Mouse (Mus musculus) embryonic facial prominence, embryonic 11.5 days (tissue): ENCODE data around the gene Zcchc14. TPM values are rescaled to one million over a fixed set of nuclear protein-coding genes. Genes with fewer than 3 reads are reported as not detected.
A peak's percentile ranks its signal among the peaks of the same experiment; 100 is the strongest.
"Not testable (repeated sequence)": the region's sequence is repeated elsewhere in the genome, so short reads cannot be mapped to it uniquely, and the experiment has no call there.

ENCODE experiments used
- ATAC-seq: fragments of 200-750 bp; cut with Nextera tagmentation; replicated peaks from 2 replicates; pipeline ENCODE4 v1.8.0; 2017; ENCODE audit warnings: low read depth; ENCODE audit not compliant: insufficient number of reproducible peaks, low FRiP score, low TSS enrichment
- DNase-seq: peaks from one replicate; pipeline ENCODE4 v3.0.0-alpha.2; 2015; ENCODE audit warnings: low spot score
- H3K27ac ChIP-seq: fragments of 300-500 bp; sonication (generic); replicated peaks from 2 replicates; pipeline ENCODE4 v1.5.1; 2014; ENCODE audit warnings: mild to moderate bottlenecking, low read depth, low read length, control low read depth
- H3K27me3 ChIP-seq: fragments of 300-500 bp; sonication (generic); 2 replicates; pipeline ENCODE4 v1.6.1; 2014; ENCODE audit warnings: mild to moderate bottlenecking, low read length, moderate library complexity, mixed read lengths; ENCODE audit not compliant: control insufficient read depth, insufficient read depth
- H3K36me3 ChIP-seq: fragments of 300-500 bp; sonication (generic); replicated peaks from 2 replicates; pipeline ENCODE4 v1.6.1; 2014; ENCODE audit warnings: low read depth, mild to moderate bottlenecking, low read length, moderate library complexity, mixed read lengths; ENCODE audit not compliant: control insufficient read depth, insufficient read depth
- H3K4me1 ChIP-seq: fragments of 300-500 bp; sonication (generic); 2 replicates; pipeline ENCODE4 v1.6.1; 2014; ENCODE audit warnings: low read length, mixed read lengths; ENCODE audit not compliant: control insufficient read depth, insufficient read depth
- H3K4me2 ChIP-seq: fragments of 300-500 bp; sonication (generic); 2 replicates; pipeline ENCODE4 v1.6.1; 2014; ENCODE audit warnings: low read depth, mild to moderate bottlenecking, control low read depth, low read length, moderate library complexity
- H3K4me3 ChIP-seq: fragments of 300-500 bp; sonication (generic); 2 replicates; pipeline ENCODE4 v1.5.1; 2014; ENCODE audit warnings: low read depth, low read length, control low read depth
- H3K9ac ChIP-seq: fragments of 300-500 bp; sonication (generic); replicated peaks from 2 replicates; pipeline ENCODE4 v1.6.1; 2014; ENCODE audit warnings: mild to moderate bottlenecking, control low read depth, low read length
- H3K9me3 ChIP-seq: fragments of 300-500 bp; sonication (generic); replicated peaks from 2 replicates; pipeline ENCODE4 v1.6.1; 2016; ENCODE audit warnings: mild to moderate bottlenecking, low read length, inconsistent platforms, mixed read lengths; ENCODE audit not compliant: control insufficient read depth
- WGBS: fragments of 180-500 bp; shearing (Covaris S2); extraction: QIAGEN DNeasy Blood & Tissue Kit; methylation state at CpG from one replicate; pipeline ENCODE4 v1.1.7; 2014; 5-methylcytosine and 5-hydroxymethylcytosine counted together
- polyA plus RNA-seq: library from polyadenylated mRNA; unstranded; fragments of >200 nt; fragmentation: Nextera tagmentation; extraction: Ambion mirVana; gene quantifications from 2 replicates; pipeline ENCODE4 v1.2.1, GENCODE M21; 2014

Zcchc14 gene
- polyA plus RNA-seq, 1 experiment from 2014 or later, result 17.4 TPM

- no peak for ATAC-seq
- Histone ChIP-seq H3K4me2 (no peak overlapping the region), H3K4me1 (no peaks in the 10 kb centered on the region), H3K36me3 (no peaks in the 10 kb centered on the region), H3K27ac (no peak overlapping the region), H3K4me3 (no peak overlapping the region), H3K9me3 (no peaks in the 10 kb centered on the region), H3K27me3 (no peaks in the 10 kb centered on the region), H3K9ac (no peak overlapping the region)
- DNase-seq, result no peak
- 64% methylated on average over 5 of the region's 5 CpGs for WGBS
Measured at GRCm38 (mm10) chr8:121674524-121674923, 21.8 kb upstream of the Zcchc14 start.

- no peaks in the 10 kb centered on the region for H3K9me3 ChIP-seq
- no peak overlapping the region for H3K4me3 ChIP-seq
- 70% methylated on average over 5 of the region's 5 CpGs for WGBS
- DNase-seq (peak; percentile 55), ATAC-seq (no peak)
- no peak overlapping the region for H3K9ac ChIP-seq
- H3K4me1 ChIP-seq, result no peaks in the 10 kb centered on the region; the same call in 1 of the 2 replicates
- no peak overlapping the region for H3K4me2 ChIP-seq
- H3K36me3 ChIP-seq, result no peaks in the 10 kb centered on the region
- no peak overlapping the region for H3K27ac ChIP-seq
- no peaks in the 10 kb centered on the region for H3K27me3 ChIP-seq
Measured at GRCm38 (mm10) chr8:121673917-121674316, 21.2 kb upstream of the Zcchc14 start.

- peaks cover 5% of the 10 kb centered on the region for H3K4me1 ChIP-seq
- H3K9me3 ChIP-seq, result no peaks in the 10 kb centered on the region
- WGBS, result 60% methylated on average over 4 of the region's 4 CpGs
- DNase-seq (no peak), ATAC-seq (no peak)
- H3K4me2 ChIP-seq, result no peak overlapping the region
- H3K27ac ChIP-seq, result no peak overlapping the region
- H3K9ac ChIP-seq, result no peak overlapping the region
- no peaks in the 10 kb centered on the region for H3K36me3 ChIP-seq
- H3K4me3 ChIP-seq, result no peak overlapping the region
- no peaks in the 10 kb centered on the region for H3K27me3 ChIP-seq
Measured at GRCm38 (mm10) chr8:121673153-121673552, 20.5 kb upstream of the Zcchc14 start.

GRCm38 (mm10) chr8:121669208-121669607 lies 16.5 kb upstream of the Zcchc14 start:
- H3K27me3 ChIP-seq, result no peaks in the 10 kb centered on the region
- H3K9ac ChIP-seq, result no peak overlapping the region; the same call in 1 of the 2 replicates
- H3K36me3 ChIP-seq, result no peaks in the 10 kb centered on the region
- ATAC-seq, result 0 out of 2 replicates have a peak, but pooled peaks have one; percentile 31
- no peak overlapping the region for H3K27ac ChIP-seq
- H3K4me3 ChIP-seq, result no peak overlapping the region
- peak; percentile 60 for DNase-seq
- H3K4me2 ChIP-seq, result peak overlapping the region; percentile 10; the same call in 1 of the 2 replicates
- 7% methylated on average over 8 of the region's 8 CpGs for WGBS
- peaks cover 7% of the 10 kb centered on the region for H3K4me1 ChIP-seq
- no peaks in the 10 kb centered on the region for H3K9me3 ChIP-seq

- ATAC-seq (no peak), DNase-seq (no peak)
- peaks cover 7% of the 10 kb centered on the region for H3K4me1 ChIP-seq
- 58% methylated on average over 6 of the region's 6 CpGs for WGBS
- no peak overlapping the region for H3K4me3 ChIP-seq
- H3K4me2 ChIP-seq, result no peak overlapping the region
- no peak overlapping the region for H3K27ac ChIP-seq
- H3K36me3 ChIP-seq, result no peaks in the 10 kb centered on the region
- H3K9ac ChIP-seq, result no peak overlapping the region; the same call in none of the 2 replicates
- H3K9me3 ChIP-seq, result no peaks in the 10 kb centered on the region
- no peaks in the 10 kb centered on the region for H3K27me3 ChIP-seq
Measured at GRCm38 (mm10) chr8:121668553-121668952, 15.9 kb upstream of the Zcchc14 start.

GRCm38 (mm10) chr8:121667936-121668500 lies 15.3 kb upstream of the Zcchc14 start:
- 69% methylated on average over 9 of the region's 9 CpGs for WGBS

GRCm38 (mm10) chr8:121665329-121665728 lies 12.6 kb upstream of the Zcchc14 start:
- Histone ChIP-seq H3K4me1 (peaks cover 7% of the 10 kb centered on the region), H3K27ac (peak overlapping the region; percentile 74), H3K9me3 (no peaks in the 10 kb centered on the region), H3K27me3 (no peaks in the 10 kb centered on the region), H3K36me3 (no peaks in the 10 kb centered on the region), H3K4me2 (peak overlapping the region; percentile 40), H3K9ac (peak overlapping the region; percentile 30), H3K4me3 (no peak overlapping the region)
- DNase-seq, result peak; percentile 77
- WGBS, result 4% methylated on average over 16 of the region's 16 CpGs
- peak; percentile 58 for ATAC-seq

More at GRCm38 (mm10) chr8:121667936-121668500, 15.3 kb upstream of the Zcchc14 start:
- H3K9ac ChIP-seq, H3K4me1 ChIP-seq, H3K27ac ChIP-seq, DNase-seq, H3K4me3 ChIP-seq, H3K27me3 ChIP-seq, ATAC-seq, H3K36me3 ChIP-seq, H3K9me3 ChIP-seq, H3K4me2 ChIP-seq: not testable (repeated sequence)

- Histone ChIP-seq H3K4me1 (0 out of 2 replicates have a peak, but pooled peaks cover 3% of the 10 kb centered on the region), H3K27ac (no peak overlapping the region), H3K27me3 (no peaks in the 10 kb centered on the region), H3K36me3 (no peaks in the 10 kb centered on the region), H3K9ac (no peak overlapping the region), H3K4me2 (no peak overlapping the region), H3K4me3 (no peak overlapping the region), H3K9me3 (no peaks in the 10 kb centered on the region)
- WGBS, result 92% methylated on average over 12 of the region's 12 CpGs
- DNase-seq (no peak), ATAC-seq (no peak)
Measured at GRCm38 (mm10) chr8:121663101-121663500, 10.4 kb upstream of the Zcchc14 start.
